Mouse (Mus musculus) intestine, embryonic 14.5 days (tissue): Measurements from ENCODE around the gene Duoxa2. TPM values are rescaled to one million over a fixed set of nuclear protein-coding genes. Genes with fewer than 3 reads are reported as not detected.
A peak's percentile ranks its signal among the peaks of the same experiment; 100 is the strongest.
"Not testable (repeated sequence)": the region's sequence is repeated elsewhere in the genome, so short reads cannot be mapped to it uniquely, and the experiment has no call there.

ENCODE experiments used
- ATAC-seq: fragments of 200-750 bp; cut with Nextera tagmentation; replicated peaks from 2 replicates; pipeline ENCODE4 v1.8.0; 2017; ENCODE audit warnings: low read depth, moderate number of reproducible peaks, moderate TSS enrichment, moderate library complexity; ENCODE audit not compliant: low FRiP score, low TSS enrichment
- DNase-seq: peaks from one replicate; pipeline ENCODE4 v3.0.0-alpha.2; 2018; ENCODE audit warnings: low spot score
- H3K27ac ChIP-seq: fragments of 300-500 bp; sonication (generic); 2 replicates; pipeline ENCODE4 v1.5.1; 2014; ENCODE audit warnings: low read depth, mild to moderate bottlenecking, control low read depth
- H3K27me3 ChIP-seq: fragments of 300-500 bp; sonication (generic); replicated peaks from 2 replicates; pipeline ENCODE4 v1.6.1; 2014; ENCODE audit warnings: low read length, control low read depth; ENCODE audit not compliant: control insufficient read depth, insufficient read depth
- H3K36me3 ChIP-seq: fragments of 300-500 bp; sonication (generic); 2 replicates; pipeline ENCODE4 v1.6.1; 2014; ENCODE audit warnings: low read length, control low read depth; ENCODE audit not compliant: control insufficient read depth, insufficient read depth
- H3K4me1 ChIP-seq: fragments of 300-500 bp; sonication (generic); replicated peaks from 2 replicates; pipeline ENCODE4 v1.6.1; 2014; ENCODE audit warnings: low read length, control low read depth, mixed read lengths; ENCODE audit not compliant: control insufficient read depth, insufficient read depth
- H3K4me2 ChIP-seq: fragments of 300-500 bp; sonication (generic); 2 replicates; pipeline ENCODE4 v1.6.1; 2014; ENCODE audit warnings: low read length
- H3K4me3 ChIP-seq: fragments of 300-500 bp; sonication (generic); 2 replicates; pipeline ENCODE4 v1.5.1; 2014; ENCODE audit warnings: low read depth, low read length, control low read depth, mixed read lengths
- H3K9ac ChIP-seq: fragments of 300-500 bp; sonication (generic); 2 replicates; pipeline ENCODE4 v1.6.1; 2014; ENCODE audit warnings: mild to moderate bottlenecking, low read length
- H3K9me3 ChIP-seq: fragments of 300-500 bp; sonication (generic); 2 replicates; pipeline ENCODE4 v1.6.1; 2016; ENCODE audit warnings: low read length, control low read depth; ENCODE audit not compliant: control insufficient read depth
- WGBS: fragments of 180-500 bp; shearing (Covaris S2); extraction: QIAGEN DNeasy Blood & Tissue Kit; methylation state at CpG from one replicate; pipeline ENCODE4 v1.1.7; 2014; 5-methylcytosine and 5-hydroxymethylcytosine counted together
- polyA plus RNA-seq: library from polyadenylated mRNA; unstranded; fragments of >200 nt; fragmentation: Nextera tagmentation; extraction: Ambion mirVana; gene quantifications from 2 replicates; pipeline ENCODE4 v1.2.1, GENCODE M21; 2014

The Duoxa2 gene
- polyA plus RNA-seq, 1 experiment from 2014 or later: 0.18 TPM

DNA sequence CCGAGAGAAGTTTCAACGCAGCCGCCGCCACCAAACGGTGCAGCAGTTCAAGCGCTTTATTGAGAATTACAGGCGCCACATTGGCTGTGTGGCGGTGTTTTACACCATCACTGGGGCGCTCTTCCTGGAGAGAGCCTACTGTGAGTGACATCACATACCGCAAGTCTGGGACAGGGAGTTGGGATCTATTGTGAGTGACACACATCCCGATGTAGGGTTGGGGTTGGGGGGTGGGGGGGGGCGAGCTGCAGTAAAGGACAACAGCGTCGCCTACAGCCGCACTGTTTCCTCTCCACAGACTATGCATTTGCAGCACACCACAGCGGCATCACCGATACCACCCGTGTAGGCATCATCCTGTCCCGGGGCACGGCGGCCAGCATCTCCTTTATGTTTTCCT, 38.6 kb downstream of the Duoxa2 start:
- WGBS: 66% methylated on average over 21 of the region's 21 CpGs
- H3K4me1 ChIP-seq: no peaks in the 10 kb centered on the region
- DNase-seq (no peak), ATAC-seq (no peak)
- H3K27ac ChIP-seq: no peak overlapping the region
- H3K4me2 ChIP-seq: no peak overlapping the region
- H3K9me3 ChIP-seq: no peaks in the 10 kb centered on the region
- H3K36me3 ChIP-seq: no peaks in the 10 kb centered on the region
- H3K4me3 ChIP-seq: no peak overlapping the region
- no peak overlapping the region for H3K9ac ChIP-seq
- no peaks in the 10 kb centered on the region for H3K27me3 ChIP-seq

DNA sequence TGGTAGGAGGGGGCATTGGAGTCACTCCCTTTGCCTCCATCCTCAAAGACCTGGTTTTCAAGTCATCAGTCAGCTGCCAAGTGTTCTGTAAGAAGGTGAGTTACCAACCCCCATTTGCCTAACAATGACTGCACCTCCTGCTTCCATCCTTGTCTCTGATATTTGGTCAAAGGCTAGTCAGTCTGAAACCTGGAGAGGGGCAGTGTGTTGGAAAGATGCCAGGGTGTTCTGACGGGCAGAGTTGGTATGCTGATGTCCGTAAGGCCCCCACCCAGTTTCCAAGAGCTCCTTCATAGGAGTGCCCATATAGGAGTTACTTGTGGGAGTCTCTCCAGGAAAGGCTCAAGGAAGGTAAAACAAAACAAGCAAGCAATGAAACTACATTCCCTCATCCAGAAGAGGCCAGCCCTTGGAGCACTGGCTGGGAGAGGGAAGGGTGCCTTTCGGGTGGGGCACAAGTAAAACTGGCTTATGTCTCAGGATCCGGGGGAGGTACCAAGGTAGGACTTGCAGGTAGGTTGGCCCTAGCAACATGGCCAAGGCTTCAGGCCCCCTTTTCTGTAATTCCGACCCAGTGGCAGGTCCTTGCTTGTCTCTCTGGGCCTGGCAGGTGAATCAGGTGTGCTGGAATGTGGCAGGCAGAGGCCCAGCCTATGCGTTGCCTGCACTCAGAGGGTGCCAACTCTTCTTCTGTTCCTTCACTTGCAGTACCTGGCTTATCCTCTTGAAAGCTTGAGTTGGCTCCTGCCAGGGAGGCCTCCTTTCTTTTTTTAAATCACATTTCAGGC, 46.6 kb downstream of the Duoxa2 start:
- Histone ChIP-seq H3K27ac (no peak overlapping the region), H3K4me1 (peaks cover 14% of the 10 kb centered on the region), H3K9me3 (no peaks in the 10 kb centered on the region), H3K9ac (no peak overlapping the region), H3K4me2 (no peak overlapping the region), H3K4me3 (no peak overlapping the region), H3K27me3 (no peaks in the 10 kb centered on the region), H3K36me3 (no peaks in the 10 kb centered on the region)
- whole genome bisulfite sequencing: 76% methylated on average over 6 of the region's 6 CpGs
- DNase-seq: no peak
- ATAC-seq: no peak

DNA sequence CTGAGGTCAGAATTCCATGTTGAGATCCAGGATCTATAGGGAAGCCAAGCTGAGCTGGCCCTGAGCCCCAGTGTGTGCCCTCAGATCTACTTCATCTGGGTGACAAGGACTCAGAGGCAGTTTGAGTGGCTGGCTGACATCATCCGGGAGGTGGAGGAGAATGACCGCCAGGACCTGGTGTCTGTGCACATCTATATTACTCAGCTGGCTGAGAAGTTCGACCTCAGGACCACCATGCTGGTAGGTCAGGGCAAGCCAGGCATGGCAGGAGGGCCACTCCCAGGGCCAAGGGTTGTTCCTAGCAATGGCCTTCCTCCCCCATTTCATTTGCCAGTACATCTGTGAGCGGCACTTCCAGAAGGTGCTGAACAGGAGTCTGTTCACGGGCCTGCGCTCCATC, 47.5 kb downstream of the Duoxa2 start:
- H3K9me3 ChIP-seq, H3K27me3 ChIP-seq, H3K4me2 ChIP-seq, ATAC-seq, H3K9ac ChIP-seq, H3K36me3 ChIP-seq, DNase-seq, H3K4me3 ChIP-seq, H3K27ac ChIP-seq: not testable (repeated sequence)
- 86% methylated on average over 6 of the region's 6 CpGs for WGBS
- peaks cover 14% of the 10 kb centered on the region for H3K4me1 ChIP-seq

DNA sequence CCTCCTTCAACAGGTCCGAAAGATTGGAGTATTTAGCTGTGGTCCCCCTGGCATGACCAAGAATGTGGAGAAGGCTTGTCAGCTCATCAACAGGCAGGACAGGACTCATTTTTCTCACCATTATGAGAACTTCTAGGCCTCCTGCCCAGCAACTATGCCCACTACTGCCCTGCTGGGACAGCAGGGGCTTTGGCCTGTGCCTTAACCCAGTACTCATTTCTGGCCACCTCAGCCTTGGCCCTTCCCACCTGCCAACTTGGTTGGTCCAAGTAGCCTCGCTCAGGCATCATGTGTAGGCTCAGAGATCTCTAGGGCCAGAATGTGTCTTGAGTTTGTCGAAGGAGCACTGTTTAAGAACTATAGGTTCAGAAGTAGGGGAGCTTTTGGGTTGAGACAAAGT, 48.6 kb downstream of the Duoxa2 start:
- Histone ChIP-seq H3K4me2 (no peak overlapping the region), H3K9me3 (no peaks in the 10 kb centered on the region), H3K9ac (no peak overlapping the region), H3K27ac (no peak overlapping the region), H3K4me3 (no peak overlapping the region), H3K4me1 (peaks cover 14% of the 10 kb centered on the region), H3K27me3 (no peaks in the 10 kb centered on the region), H3K36me3 (0 out of 2 replicates have a peak, but pooled peaks cover 8% of the 10 kb centered on the region)
- ATAC-seq (no peak), DNase-seq (no peak)
- 88% methylated on average over 3 of the region's 3 CpGs for WGBS

DNA sequence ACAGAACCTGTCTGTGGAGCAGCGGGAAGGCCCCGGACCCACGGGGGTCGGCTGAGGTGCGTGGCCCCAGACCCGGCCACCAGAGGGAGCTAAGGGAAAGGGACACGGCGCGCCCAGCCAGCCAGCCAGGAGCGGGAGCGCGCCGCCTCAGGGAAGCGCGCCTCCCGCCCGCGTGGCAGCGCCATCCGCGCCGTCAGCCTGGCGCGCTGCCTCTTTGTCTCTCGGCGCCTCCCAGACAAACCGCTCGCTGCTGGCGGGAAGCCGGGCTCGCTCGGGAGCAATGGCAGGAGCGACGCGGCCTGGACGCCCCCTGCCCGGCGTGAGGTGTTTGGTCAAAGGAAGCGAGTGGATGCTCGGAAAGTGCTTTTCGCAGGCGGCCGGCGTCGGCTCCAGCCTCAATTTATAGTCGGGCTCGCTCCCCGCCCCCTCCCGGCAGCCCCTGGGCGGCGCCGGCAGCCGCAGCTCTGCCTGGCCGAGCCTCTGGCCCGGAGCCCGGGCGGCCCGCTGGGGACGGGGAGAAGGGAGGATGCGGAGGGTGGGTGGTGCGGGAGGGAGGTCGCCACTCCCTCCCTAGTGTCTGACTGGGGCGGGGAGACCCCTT, 49.9 kb downstream of the Duoxa2 start:
- H3K27ac ChIP-seq: peak overlapping the region; percentile 94
- peak overlapping the region; percentile 52 for H3K4me3 ChIP-seq
- peak overlapping the region; percentile 64 for H3K9ac ChIP-seq
- 0% methylated on average over 55 of the region's 63 CpGs for WGBS
- H3K36me3 ChIP-seq: peaks cover 14% of the 10 kb centered on the region; the same call in 1 of the 2 replicates
- peaks cover 14% of the 10 kb centered on the region for H3K4me1 ChIP-seq
- DNase-seq (peak; percentile 95), ATAC-seq (peak; percentile 87)
- no peaks in the 10 kb centered on the region for H3K9me3 ChIP-seq
- H3K27me3 ChIP-seq: no peaks in the 10 kb centered on the region
- H3K4me2 ChIP-seq: peak overlapping the region; percentile 81

DNA sequence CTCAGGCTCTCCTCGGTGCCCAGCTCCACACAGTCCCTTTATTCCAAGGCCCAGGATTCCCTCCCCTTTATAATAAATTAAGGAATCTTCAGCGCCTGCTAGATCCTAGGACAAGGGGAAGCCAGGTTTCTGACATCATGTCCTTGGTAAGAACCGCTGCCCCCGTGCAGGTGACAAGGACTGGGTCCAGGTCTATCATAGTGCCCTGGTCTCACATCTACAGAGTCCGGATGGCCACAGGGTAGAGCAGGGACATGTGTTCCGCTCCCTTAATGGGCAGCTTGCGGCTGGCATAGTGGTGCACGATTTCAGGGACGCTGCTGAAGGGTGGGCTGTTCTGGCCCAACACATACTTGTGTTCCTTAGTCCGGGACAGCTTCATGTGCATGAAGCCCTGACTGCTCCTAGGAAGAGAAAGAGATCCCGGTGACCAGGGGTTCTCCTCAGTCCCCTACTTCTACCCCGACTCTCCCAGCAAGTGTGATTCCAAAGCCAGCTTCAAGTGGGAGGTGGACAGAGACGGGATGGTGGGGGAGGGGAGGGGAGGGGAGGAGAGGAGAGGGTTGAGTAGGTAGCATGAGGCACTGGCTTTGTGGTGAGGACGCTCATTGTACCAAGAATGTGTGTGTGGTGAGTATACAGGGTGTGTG, 50.6 kb downstream of the Duoxa2 start:
- Histone ChIP-seq H3K4me2 (peak overlapping the region; percentile 81), H3K27ac (peak overlapping the region; percentile 94), H3K27me3 (no peaks in the 10 kb centered on the region), H3K4me1 (peaks cover 14% of the 10 kb centered on the region), H3K9me3 (no peaks in the 10 kb centered on the region), H3K9ac (peak overlapping the region; percentile 64), H3K36me3 (peaks cover 18% of the 10 kb centered on the region; the same call in 1 of the 2 replicates), H3K4me3 (peak overlapping the region; percentile 52)
- DNase-seq (no peak), ATAC-seq (peak; percentile 33)
- WGBS: 12% methylated on average over 14 of the region's 14 CpGs

DNA sequence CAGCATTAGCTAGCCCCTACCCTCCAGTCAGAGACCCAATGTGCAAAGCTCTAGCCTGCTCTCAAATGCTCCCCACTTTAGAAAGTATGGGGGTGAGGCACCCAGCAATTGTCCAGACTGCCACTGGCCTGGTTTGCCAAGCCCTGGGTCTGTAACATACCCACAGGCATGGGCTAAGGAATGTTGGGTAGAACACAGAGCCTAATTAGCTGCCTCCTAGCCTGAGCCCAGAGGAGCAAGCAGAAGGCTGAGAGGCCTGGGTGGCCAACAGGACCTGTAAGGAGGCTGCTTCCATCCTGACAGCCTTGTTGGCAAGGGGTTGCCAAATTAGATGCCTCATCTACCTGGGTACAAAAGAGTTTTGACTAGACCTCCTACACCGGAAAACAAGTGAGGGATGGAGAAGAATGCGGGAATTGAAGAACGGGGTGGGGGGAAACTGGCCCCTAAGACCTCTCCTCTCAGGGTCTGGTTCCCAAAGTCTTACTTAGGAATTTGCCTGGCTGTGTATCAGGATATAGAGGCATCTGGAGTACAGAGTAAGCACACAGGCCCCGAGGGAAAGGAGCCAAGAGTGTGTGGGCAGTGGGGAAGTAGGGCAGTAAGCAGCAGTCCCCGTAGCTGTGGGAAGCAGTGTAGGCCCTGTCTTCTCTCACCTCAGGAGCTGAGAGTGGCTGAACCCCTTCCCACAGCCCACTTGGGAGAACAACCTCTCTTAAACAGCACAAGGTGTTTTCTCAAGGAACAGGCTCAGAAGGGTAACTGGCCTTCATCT, 52.6 kb downstream of the Duoxa2 start:
- WGBS: 73% methylated on average over 5 of the region's 5 CpGs
- Histone ChIP-seq H3K27me3 (no peaks in the 10 kb centered on the region), H3K27ac (no peak overlapping the region; the same call in 1 of the 2 replicates), H3K4me3 (no peak overlapping the region), H3K36me3 (peaks cover 30% of the 10 kb centered on the region; the same call in 1 of the 2 replicates), H3K9me3 (no peaks in the 10 kb centered on the region), H3K4me1 (peaks cover 14% of the 10 kb centered on the region), H3K9ac (no peak overlapping the region), H3K4me2 (no peak overlapping the region)
- no peak for ATAC-seq
- DNase-seq: no peak

DNA sequence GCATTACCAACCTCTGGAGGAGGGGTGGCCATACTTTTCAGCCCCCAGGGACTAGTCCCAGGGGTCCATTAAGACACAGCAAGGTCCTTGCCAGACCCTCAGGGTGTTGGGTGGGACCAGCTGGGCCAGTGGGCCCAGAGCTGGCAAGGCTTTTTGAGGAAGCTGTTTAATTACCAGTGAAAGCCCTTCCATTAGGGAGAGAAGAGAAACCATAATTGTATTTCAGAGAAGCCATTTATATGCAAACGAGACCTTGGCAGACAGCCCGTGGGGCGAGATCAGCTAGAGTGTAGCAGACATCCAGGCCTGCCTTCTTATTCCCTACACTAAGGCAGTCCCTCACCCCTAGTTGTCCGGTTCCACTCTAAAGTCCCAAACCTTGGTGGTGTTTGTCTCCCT, 53.2 kb downstream of the Duoxa2 start:
- H3K9ac ChIP-seq: no peak overlapping the region
- DNase-seq: no peak
- no peak overlapping the region; the same call in 1 of the 2 replicates for H3K27ac ChIP-seq

More for the DNA sequence above, 53.2 kb downstream of the Duoxa2 start:
- Histone ChIP-seq H3K4me1 (peaks cover 14% of the 10 kb centered on the region), H3K4me3 (no peak overlapping the region), H3K36me3 (peaks cover 33% of the 10 kb centered on the region; the same call in 1 of the 2 replicates), H3K27me3 (no peaks in the 10 kb centered on the region), H3K4me2 (no peak overlapping the region), H3K9me3 (no peaks in the 10 kb centered on the region)
- 74% methylated on average over 4 of the region's 4 CpGs for WGBS
- ATAC-seq: no peak
